Mouse (Mus musculus) left cerebral cortex, postnatal 10 days (tissue): ENCODE measurements at regions not wholly inside any gene's neighbourhood (a gene's known extent, or its start where the extent isn't known, plus 50 kb on each side); places are given as distances from the start of the nearest gene placed in this dataset.
"Not testable (repeated sequence)": the region's sequence is repeated elsewhere in the genome, so short reads cannot be mapped to it uniquely, and the experiment has no call there.

ENCODE experiments used
- DNase-seq, 2 experiments: peaks; one replicate each; pipeline ENCODE4 v3.0.0; 2021 to 2022; ENCODE audit warnings: low spot score in 2 of 2, mixed read lengths in 1 of 2; ENCODE audit errors: extremely low spot score in 1 of 2
- intact Hi-C: fragments of 180-260 bp; cut with DNase I; formaldehyde crosslinking; loops from one replicate; pipeline ENCODE4 v1.15.1; 2025

- intact Hi-C loops, DNase-seq: not testable (repeated sequence)
Observed at GRCm38 (mm10) chr17:47237881-47238280, 130.8 kb upstream of the Mrps10 start.

- intact Hi-C loops: no loop called here
- no peak for DNase-seq
Observed at GRCm38 (mm10) chr17:47234343-47234742, 134.3 kb upstream of the Mrps10 start.

- intact Hi-C loops: no loop called here
- no peak for DNase-seq
Observed at GRCm38 (mm10) chr17:47233003-47233678, 135.5 kb upstream of the Mrps10 start.

- intact Hi-C loops: no loop called here
- no peak for DNase-seq
Observed at GRCm38 (mm10) chr17:47230715-47231114, 138.0 kb upstream of the Mrps10 start.

GRCm38 (mm10) chr17:47226391-47226790 lies 142.3 kb upstream of the Mrps10 start:
- DNase-seq: no peak
- intact Hi-C loops: no loop called here

GRCm38 (mm10) chr17:47225306-47226269 lies 143.1 kb upstream of the Mrps10 start:
- DNase-seq: no peak
- intact Hi-C loops: no loop called here

GRCm38 (mm10) chr17:47221068-47221796 lies 147.5 kb upstream of the Mrps10 start:
- DNase-seq: no peak
- intact Hi-C loops: no loop called here

GRCm38 (mm10) chr17:47219846-47220245 lies 148.8 kb upstream of the Mrps10 start:
- no peak for DNase-seq
- intact Hi-C loops: no loop called here

GRCm38 (mm10) chr17:47216490-47216889 lies 152.2 kb upstream of the Mrps10 start:
- no peak for DNase-seq
- intact Hi-C loops: no loop called here

- intact Hi-C loops: no loop called here
Observed at GRCm38 (mm10) chr17:47215841-47216240, 152.8 kb upstream of the Mrps10 start.

GRCm38 (mm10) chr17:47214111-47214510 lies 154.6 kb upstream of the Mrps10 start:
- intact Hi-C loops: loop anchor here (5.0 kb wide), 1 partner anchor 62 kb away; no protein-coding TSS in a partner anchor
- DNase-seq: no peak

More at GRCm38 (mm10) chr17:47215841-47216240, 152.8 kb upstream of the Mrps10 start:
- DNase-seq: no peak

- no peak for DNase-seq
- intact Hi-C loops: loop anchor here (5.0 kb wide), 1 partner anchor 58 kb away; no protein-coding TSS in a partner anchor
Observed at GRCm38 (mm10) chr17:47210441-47211196, 158.1 kb upstream of the Mrps10 start.

GRCm38 (mm10) chr17:47208886-47209585 lies 159.7 kb upstream of the Mrps10 start:
- intact Hi-C loops: no loop called here
- DNase-seq: no peak

GRCm38 (mm10) chr17:47207471-47207870 lies 161.2 kb upstream of the Mrps10 start:
- intact Hi-C loops: no loop called here

GRCm38 (mm10) chr17:47204470-47205162 lies 164.1 kb upstream of the Mrps10 start:
- intact Hi-C loops: no loop called here

More at GRCm38 (mm10) chr17:47207471-47207870, 161.2 kb upstream of the Mrps10 start:
- no peak for DNase-seq

GRCm38 (mm10) chr17:47199206-47199605 lies 169.5 kb upstream of the Mrps10 start:
- DNase-seq: peak; percentile 30 to 54
- intact Hi-C loops: no loop called here

More at GRCm38 (mm10) chr17:47204470-47205162, 164.1 kb upstream of the Mrps10 start:
- DNase-seq: no peak

- DNase-seq: peak in 1 of 2 experiments; percentile 37
- intact Hi-C loops: no loop called here
Observed at GRCm38 (mm10) chr17:47197957-47198356, 170.7 kb upstream of the Mrps10 start.
